Mouse (Mus musculus): ENCODE results near the gene Slc15a2. TPM values are rescaled to one million over a fixed set of nuclear protein-coding genes. Genes with fewer than 3 reads are reported as not detected.

Slc15a2 gene
- 51.6 TPM for polyA plus RNA-seq (2014; fragmentation: Illumina TruSeq; extraction: RNeasy Lipid Tissue Mini Kit (QIAGEN cat#74804); ENCODE audit: low replicate concordance)

DNA sequence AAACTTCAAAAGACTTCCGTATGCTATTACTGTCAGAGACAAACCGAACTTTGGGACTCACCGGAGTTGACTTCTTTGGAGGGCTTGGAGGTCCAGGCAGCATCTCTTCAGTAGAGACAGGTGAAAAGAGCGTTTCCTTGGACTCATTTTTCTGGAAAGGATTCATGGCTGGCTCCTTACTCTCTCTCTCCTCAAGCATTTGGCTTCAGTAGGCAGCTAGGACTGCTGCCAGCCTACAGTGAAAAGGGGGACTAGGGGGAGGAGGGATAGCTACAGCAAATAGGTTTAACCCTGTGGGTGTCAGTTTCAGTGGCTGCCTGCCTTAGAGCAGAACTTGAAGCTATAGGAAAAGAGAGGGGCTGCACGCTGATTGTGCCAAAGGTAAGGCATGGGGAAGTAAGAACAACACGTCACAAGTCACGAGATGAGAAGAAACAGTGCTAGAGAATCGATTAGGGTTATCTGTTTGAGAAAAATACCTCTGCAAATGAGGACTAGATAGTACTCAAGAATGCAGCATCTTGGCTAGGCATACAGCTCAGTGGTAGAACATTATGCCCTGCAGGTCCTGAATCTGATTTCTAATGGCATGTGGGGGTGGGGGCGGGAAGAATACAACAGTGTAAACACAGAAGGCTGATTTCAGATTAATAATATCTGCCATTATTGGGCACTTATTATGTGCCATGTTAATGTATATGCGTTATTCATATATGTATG lies at the start of gene Slc15a2:
Slc15a2 (minus strand) TSS at position 369 of the 720 bp plus-strand sequence.

DNA sequence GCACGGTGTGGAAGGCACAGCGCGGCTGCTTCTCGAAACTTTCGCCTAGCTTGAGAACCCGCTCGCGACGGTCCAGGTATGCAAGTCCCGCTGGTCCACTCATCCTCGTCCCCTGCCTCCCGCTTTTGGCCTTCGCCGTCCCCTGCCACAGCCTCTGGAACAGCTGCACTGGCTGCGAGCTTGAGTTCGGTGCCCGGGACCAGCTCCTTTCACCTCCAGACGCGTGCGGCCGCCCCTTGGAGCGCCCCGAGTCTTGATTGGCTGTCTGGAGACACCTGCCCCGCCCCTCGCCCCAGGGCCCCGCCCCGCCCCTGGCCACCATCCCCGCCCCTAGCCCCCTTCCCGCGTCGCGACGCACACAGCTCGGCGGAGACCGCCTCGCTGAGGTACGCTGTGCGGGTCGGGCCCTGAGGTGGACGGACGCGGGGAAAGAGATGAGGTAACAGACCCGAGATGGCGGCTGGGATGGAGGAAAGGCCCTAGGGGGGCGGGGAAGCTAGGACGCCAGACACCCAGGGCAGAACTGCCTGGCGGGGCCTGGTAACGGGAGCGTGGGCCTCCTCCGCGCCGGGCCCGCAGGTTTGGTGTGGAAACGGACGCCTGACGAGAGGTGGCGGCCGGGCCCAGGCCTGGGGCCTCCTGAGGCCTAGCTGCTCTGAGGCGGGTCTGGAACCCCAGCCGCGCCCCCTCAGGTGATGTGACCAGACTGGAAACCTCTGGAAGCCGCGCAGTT lies 43.5 kb upstream of the Slc15a2 start, which contains the start of gene Iqcb1:
Iqcb1 (plus strand) TSS at position 332 of the 733 bp plus-strand sequence.

Other genes with a start within 250 kb of the Slc15a2 start
- 0.07 TPM for gene Casr, start 222.8 kb downstream of the Slc15a2 start, polyA plus RNA-seq (2014; fragmentation: Illumina TruSeq; extraction: RNeasy Lipid Tissue Mini Kit (QIAGEN cat#74804); ENCODE audit: low replicate concordance)
- gene Cd86, start 118.9 kb downstream of the Slc15a2 start, polyA plus RNA-seq (2014; fragmentation: Illumina TruSeq; extraction: RNeasy Lipid Tissue Mini Kit (QIAGEN cat#74804); ENCODE audit: low replicate concordance), result 11.5 TPM
- 1.6 TPM for gene Ildr1, start 91.0 kb downstream of the Slc15a2 start, polyA plus RNA-seq (2014; fragmentation: Illumina TruSeq; extraction: RNeasy Lipid Tissue Mini Kit (QIAGEN cat#74804); ENCODE audit: low replicate concordance)
- gene Iqcb1, start 43.4 kb upstream of the Slc15a2 start, polyA plus RNA-seq (2014; fragmentation: Illumina TruSeq; extraction: RNeasy Lipid Tissue Mini Kit (QIAGEN cat#74804); ENCODE audit: low replicate concordance), result 8.2 TPM
- 4.5 TPM for gene Eaf2, start 90.0 kb upstream of the Slc15a2 start, polyA plus RNA-seq (2014; fragmentation: Illumina TruSeq; extraction: RNeasy Lipid Tissue Mini Kit (QIAGEN cat#74804); ENCODE audit: low replicate concordance)
- 19.4 TPM for gene Golgb1, start 90.2 kb upstream of the Slc15a2 start, polyA plus RNA-seq (2014; fragmentation: Illumina TruSeq; extraction: RNeasy Lipid Tissue Mini Kit (QIAGEN cat#74804); ENCODE audit: low replicate concordance)
- 1.5 TPM for gene Hcls1, start 150.0 kb upstream of the Slc15a2 start, polyA plus RNA-seq (2014; fragmentation: Illumina TruSeq; extraction: RNeasy Lipid Tissue Mini Kit (QIAGEN cat#74804); ENCODE audit: low replicate concordance)
- gene Fbxo40, start 205.5 kb upstream of the Slc15a2 start, polyA plus RNA-seq (2014; fragmentation: Illumina TruSeq; extraction: RNeasy Lipid Tissue Mini Kit (QIAGEN cat#74804); ENCODE audit: low replicate concordance), result not detected
- gene Polq, start 226.8 kb upstream of the Slc15a2 start, polyA plus RNA-seq (2014; fragmentation: Illumina TruSeq; extraction: RNeasy Lipid Tissue Mini Kit (QIAGEN cat#74804); ENCODE audit: low replicate concordance), result 4.6 TPM

Data from small intestine, adult 10 weeks (tissue).